Mouse (Mus musculus): ENCODE measurements around the gene Dip2c.

GRCm38 (mm10) chr13:9583579-9583978 is 307.3 kb downstream of the Dip2c start:
- no peak for TF ChIP-seq GATA1 (IDR thresholded peaks at IDR 0.05; ENCODE audit: borderline replicate concordance, low read length)
- TF ChIP-seq FLI1 (IDR thresholded peaks at IDR 0.05; ENCODE audit: low read length): no peak

All from megakaryocyte, embryonic 14.5 days (primary cell).